Mouse (Mus musculus): ENCODE data around the gene Epb41.

GRCm38 (mm10) chr4:131888564-131888963, 186.6 kb downstream of the Epb41 start:
- TF ChIP-seq POLR2A (IDR thresholded peaks at IDR 0.05; ENCODE audit: insufficient read depth, low read depth, low read length): no peak
- TF ChIP-seq CTCF (IDR thresholded peaks at IDR 0.05): no peak

Measured in heart, adult 2 months (tissue).